Mouse (Mus musculus): ENCODE results near the gene Plet1.

- TF ChIP-seq CTCF (IDR thresholded peaks at IDR 0.05; ENCODE audit: low read depth, low read length) (no peak), POLR2A (IDR thresholded peaks at IDR 0.05; ENCODE audit: borderline replicate concordance, low read depth, low read length) (no peak)
These were observed 36.6 kb downstream of the Plet1 start for GRCm38 (mm10) chr9:50530890-50531289.
